Mouse (Mus musculus) small intestine, adult 2 months (tissue): ENCODE measurements around the gene Ckm.

Experiments
- CTCF ChIP-seq: fragments of 200-500 bp; IDR thresholded peaks from 2 replicates; pipeline ENCODE4 v1.5.1; 2012; ENCODE audit warnings: low read depth, mild to moderate bottlenecking, control low read depth, inconsistent platforms, low read length, moderate library complexity, mixed read lengths; ENCODE audit not compliant: insufficient replicate concordance, insufficient read length; ENCODE audit errors: extremely low read depth
- POLR2A ChIP-seq: fragments of 200-500 bp; IDR thresholded peaks from 2 replicates; pipeline ENCODE4 v1.6.1; 2012; ENCODE audit warnings: low read depth, mild to moderate bottlenecking, control low read depth, inconsistent platforms, low read length, moderate library complexity

DNA sequence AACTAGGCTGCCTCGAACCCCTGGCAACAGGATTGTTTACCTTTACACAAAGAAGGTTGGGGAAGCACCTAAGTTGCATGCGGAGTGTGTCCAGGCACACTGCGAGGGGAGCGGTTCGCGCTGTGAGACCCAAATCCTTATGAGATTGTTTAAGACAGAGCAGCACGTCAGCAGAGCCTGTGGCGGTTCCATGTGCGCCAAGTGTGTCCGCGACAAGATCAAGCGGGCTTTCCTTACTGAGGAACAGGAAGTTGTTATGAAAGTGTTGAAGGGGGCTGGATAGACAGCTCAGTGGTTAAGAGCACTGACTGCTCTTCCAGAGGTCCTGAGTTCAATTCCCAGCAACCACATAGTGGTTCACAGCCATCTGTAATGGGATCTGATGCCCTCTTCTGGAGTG lies 63.7 kb downstream of the Ckm start:
- TF ChIP-seq CTCF: no peak
- no peak for TF ChIP-seq POLR2A
